Mouse (Mus musculus): ENCODE measurements around the gene Tgoln1. TPM values are rescaled to one million over a fixed set of nuclear protein-coding genes. Genes with fewer than 3 reads are reported as not detected.

Tgoln1 gene
- total and polyA plus RNA-seq, 3 experiments = 4.4 to 72.6 (median 49.7) TPM

GRCm38 (mm10) chr6:72647383-72647820 is 30.6 kb upstream of the Tgoln1 start:
- peaks cover 31% of the 10 kb centered on the region for H3K27me3 ChIP-seq (ENCODE audit: insufficient read depth, low read length)
- TF ChIP-seq POLR2AphosphoS5 (IDR thresholded peaks at IDR 0.05; ENCODE audit: insufficient replicate concordance, low read depth, low read length) (no peak), GATA1 (IDR thresholded peaks at IDR 0.05; ENCODE audit: borderline replicate concordance, low read length) (no peak), CTCF (IDR thresholded peaks at IDR 0.05; ENCODE audit: low read depth, low read length) (peak; percentile 75)
- H3K9me3 ChIP-seq (replicated peaks) = no peaks in the 10 kb centered on the region
- H3K36me3 ChIP-seq (replicated peaks) = no peaks in the 10 kb centered on the region
- DNase-seq (ENCODE audit: low spot score) = peak; percentile 46
- H3K4me3 ChIP-seq (ENCODE audit: low read depth, low read length) = no peak overlapping the region
- ATAC-seq (ENCODE audit: extremely low read depth, insufficient number of reproducible peaks, low FRiP score, poor library complexity, severe bottlenecking) = no peak
- no peaks in the 10 kb centered on the region for H3K4me1 ChIP-seq (ENCODE audit: insufficient read depth, low read depth, low read length)

DNA sequence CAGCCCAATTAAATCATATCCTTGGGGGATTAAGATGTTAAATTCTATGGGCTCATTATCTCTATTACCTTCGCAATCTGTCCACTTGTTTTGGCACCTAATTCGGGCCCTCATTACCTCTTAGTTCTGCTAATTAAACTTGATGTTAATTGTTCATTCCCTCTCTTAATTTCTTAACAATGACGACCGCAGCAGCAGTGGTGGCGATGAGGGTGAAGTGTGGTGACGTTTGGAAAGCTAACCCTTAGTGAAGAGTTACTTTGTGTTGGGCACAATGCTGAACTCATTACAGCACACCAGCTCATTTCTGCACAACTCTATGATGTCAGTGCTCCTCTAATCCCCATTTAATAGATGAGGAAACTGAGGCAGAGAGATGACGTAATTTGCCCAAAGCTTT is 28.6 kb upstream of the Tgoln1 start:
- no peaks in the 10 kb centered on the region for H3K4me1 ChIP-seq (ENCODE audit: insufficient read depth, low read depth, low read length)
- H3K9me3 ChIP-seq (replicated peaks) = no peaks in the 10 kb centered on the region
- ATAC-seq (ENCODE audit: extremely low read depth, insufficient number of reproducible peaks, low FRiP score, poor library complexity, severe bottlenecking) (no peak), DNase-seq (ENCODE audit: low spot score) (no peak)
- no peak overlapping the region for H3K4me3 ChIP-seq (ENCODE audit: low read depth, low read length)
- TF ChIP-seq TAL1 (conservative IDR thresholded peaks at IDR 0.05; ENCODE audit: low read depth, low read length) (no peak), CTCF (IDR thresholded peaks at IDR 0.05; ENCODE audit: low read depth, low read length) (no peak), POLR2AphosphoS5 (IDR thresholded peaks at IDR 0.05; ENCODE audit: insufficient replicate concordance, low read depth, low read length) (no peak), GATA1 (IDR thresholded peaks at IDR 0.05; ENCODE audit: borderline replicate concordance, low read length) (no peak), GATA2 (IDR thresholded peaks at IDR 0.05; ENCODE audit: borderline replicate concordance, low read depth, low read length) (no peak)
- peaks cover 36% of the 10 kb centered on the region for H3K27me3 ChIP-seq (ENCODE audit: insufficient read depth, low read length)
- no peaks in the 10 kb centered on the region for H3K36me3 ChIP-seq (replicated peaks)

- no peaks in the 10 kb centered on the region for H3K36me3 ChIP-seq (replicated peaks)
- no peak overlapping the region for H3K4me3 ChIP-seq (ENCODE audit: low read depth, low read length)
- H3K9me3 ChIP-seq (replicated peaks) = no peaks in the 10 kb centered on the region
- no peak for TF ChIP-seq TAL1 (conservative IDR thresholded peaks at IDR 0.05; ENCODE audit: low read depth, low read length)
- no peaks in the 10 kb centered on the region for H3K4me1 ChIP-seq (ENCODE audit: insufficient read depth, low read depth, low read length)
- no peak for DNase-seq (ENCODE audit: low spot score)
- no peak for ATAC-seq (ENCODE audit: extremely low read depth, insufficient number of reproducible peaks, low FRiP score, poor library complexity, severe bottlenecking)
- peaks cover 37% of the 10 kb centered on the region for H3K27me3 ChIP-seq (ENCODE audit: insufficient read depth, low read length)
Observed at GRCm38 (mm10) chr6:72644576-72644975, 27.8 kb upstream of the Tgoln1 start.

GRCm38 (mm10) chr6:72641218-72641954 is 24.6 kb upstream of the Tgoln1 start:
- TF ChIP-seq CTCF (IDR thresholded peaks at IDR 0.05; ENCODE audit: low read depth, low read length) (no peak), TAL1 (conservative IDR thresholded peaks at IDR 0.05; ENCODE audit: low read depth, low read length) (no peak), GATA2 (IDR thresholded peaks at IDR 0.05; ENCODE audit: borderline replicate concordance, low read depth, low read length) (no peak), GATA1 (IDR thresholded peaks at IDR 0.05; ENCODE audit: borderline replicate concordance, low read length) (no peak), POLR2AphosphoS5 (IDR thresholded peaks at IDR 0.05; ENCODE audit: insufficient replicate concordance, low read depth, low read length) (no peak)

GRCm38 (mm10) chr6:72636940-72637339 is 20.1 kb upstream of the Tgoln1 start:
- H3K36me3 ChIP-seq (replicated peaks) = no peaks in the 10 kb centered on the region
- TF ChIP-seq GATA2 (IDR thresholded peaks at IDR 0.05; ENCODE audit: borderline replicate concordance, low read depth, low read length) (no peak), TAL1 (conservative IDR thresholded peaks at IDR 0.05; ENCODE audit: low read depth, low read length) (no peak), GATA1 (IDR thresholded peaks at IDR 0.05; ENCODE audit: borderline replicate concordance, low read length) (no peak), CTCF (IDR thresholded peaks at IDR 0.05; ENCODE audit: low read depth, low read length) (no peak), POLR2AphosphoS5 (IDR thresholded peaks at IDR 0.05; ENCODE audit: insufficient replicate concordance, low read depth, low read length) (no peak)
- H3K9me3 ChIP-seq (replicated peaks) = no peaks in the 10 kb centered on the region
- H3K4me3 ChIP-seq (ENCODE audit: low read depth, low read length) = no peak overlapping the region
- H3K4me1 ChIP-seq (ENCODE audit: insufficient read depth, low read depth, low read length) = peaks cover 8% of the 10 kb centered on the region
- peaks cover 38% of the 10 kb centered on the region for H3K27me3 ChIP-seq (ENCODE audit: insufficient read depth, low read length)
- no peak for ATAC-seq (ENCODE audit: extremely low read depth, insufficient number of reproducible peaks, low FRiP score, poor library complexity, severe bottlenecking)
- no peak for DNase-seq (ENCODE audit: low spot score)

More at GRCm38 (mm10) chr6:72641218-72641954, 24.6 kb upstream of the Tgoln1 start:
- no peak overlapping the region for H3K4me3 ChIP-seq (ENCODE audit: low read depth, low read length)
- ATAC-seq (ENCODE audit: extremely low read depth, insufficient number of reproducible peaks, low FRiP score, poor library complexity, severe bottlenecking) (no peak), DNase-seq (ENCODE audit: low spot score) (no peak)
- peaks cover under 1% of the 10 kb centered on the region; the same call in 1 of the 2 replicates for H3K4me1 ChIP-seq (ENCODE audit: insufficient read depth, low read depth, low read length)
- peaks cover 37% of the 10 kb centered on the region for H3K27me3 ChIP-seq (ENCODE audit: insufficient read depth, low read length)
- no peaks in the 10 kb centered on the region for H3K9me3 ChIP-seq (replicated peaks)
- no peaks in the 10 kb centered on the region for H3K36me3 ChIP-seq (replicated peaks)

- Histone ChIP-seq H3K4me1 (ENCODE audit: insufficient read depth, low read depth, low read length) (peaks cover 8% of the 10 kb centered on the region), H3K36me3 (replicated peaks) (no peaks in the 10 kb centered on the region), H3K9me3 (replicated peaks) (no peaks in the 10 kb centered on the region), H3K27me3 (ENCODE audit: insufficient read depth, low read length) (peaks cover 36% of the 10 kb centered on the region), H3K4me3 (ENCODE audit: low read depth, low read length) (no peak overlapping the region)
- TF ChIP-seq CTCF (IDR thresholded peaks at IDR 0.05; ENCODE audit: low read depth, low read length) (peak; percentile 26; the same call in 1 of the 2 replicates), TAL1 (conservative IDR thresholded peaks at IDR 0.05; ENCODE audit: low read depth, low read length) (no peak)
- ATAC-seq (ENCODE audit: extremely low read depth, insufficient number of reproducible peaks, low FRiP score, poor library complexity, severe bottlenecking) = no peak
- peak; percentile 51 for DNase-seq (ENCODE audit: low spot score)
Observed at GRCm38 (mm10) chr6:72635760-72636431, 19.1 kb upstream of the Tgoln1 start.
